Mouse (Mus musculus) olfactory bulb, adult 2 months (tissue): ENCODE data around the gene Hist1h1t.

Experiments
- CTCF ChIP-seq: fragments of 200-500 bp; IDR thresholded peaks from 2 replicates; pipeline ENCODE4 v1.5.1; 2012; ENCODE audit warnings: low read depth, mild to moderate bottlenecking, low read length, moderate library complexity; ENCODE audit not compliant: insufficient read depth
- POLR2A ChIP-seq: fragments of 200-500 bp; IDR thresholded peaks from 2 replicates; pipeline ENCODE4 v1.6.1; 2012; ENCODE audit warnings: mild to moderate bottlenecking, low read depth, low read length, moderate library complexity; ENCODE audit not compliant: insufficient read depth

DNA sequence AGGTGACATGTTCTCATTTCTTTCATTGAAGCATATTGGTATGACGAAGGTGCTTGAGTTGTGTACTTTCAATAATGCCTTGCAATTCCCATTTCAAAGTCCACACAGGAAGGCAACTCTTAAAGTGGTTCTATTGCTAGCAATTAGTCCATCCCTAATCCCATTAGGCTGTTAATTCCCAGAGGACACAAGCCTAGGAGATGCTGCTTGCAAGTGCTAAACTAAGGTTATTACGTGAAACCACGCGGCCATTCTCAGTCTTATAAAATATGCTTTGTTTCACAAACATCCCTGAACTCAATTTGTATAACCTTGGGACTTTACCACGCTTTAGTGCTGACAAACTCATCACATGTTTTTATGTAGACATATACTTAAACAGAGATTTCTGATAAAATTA is 41.5 kb downstream of the Hist1h1t start:
- TF ChIP-seq CTCF = no peak
- no peak for TF ChIP-seq POLR2A
